Mouse (Mus musculus) kidney, postnatal 36 days (tissue): ENCODE results near the gene Rsg1.

Experiments used
- DNase-seq, 2 experiments: peaks; one replicate each; pipeline ENCODE4 v3.0.0; 2021 to 2022; ENCODE audit warnings: mixed read lengths in 2 of 2

Gene Rsg1

GRCm38 (mm10) chr4:141248614-141248978 is 34.8 kb downstream of the Rsg1 start:
- no peak for DNase-seq

- DNase-seq: no peak
Observed at GRCm38 (mm10) chr4:141249383-141249782, 35.6 kb downstream of the Rsg1 start.

GRCm38 (mm10) chr4:141251071-141251470 is 37.3 kb downstream of the Rsg1 start:
- DNase-seq: peak in 1 of 2 experiments; percentile 49

GRCm38 (mm10) chr4:141252641-141253040 is 38.9 kb downstream of the Rsg1 start:
- DNase-seq: no peak

- peak; percentile 23 to 53 for DNase-seq
Observed at GRCm38 (mm10) chr4:141254234-141254633, 40.5 kb downstream of the Rsg1 start.

- no peak for DNase-seq
Observed at GRCm38 (mm10) chr4:141257440-141257839, 43.7 kb downstream of the Rsg1 start.

GRCm38 (mm10) chr4:141259413-141259812 is 45.7 kb downstream of the Rsg1 start:
- DNase-seq: no peak

GRCm38 (mm10) chr4:141260007-141260723 is 46.4 kb downstream of the Rsg1 start:
- DNase-seq: no peak

GRCm38 (mm10) chr4:141262906-141263637 is 49.3 kb downstream of the Rsg1 start:
- no peak for DNase-seq

GRCm38 (mm10) chr4:141265979-141266637 is 52.4 kb downstream of the Rsg1 start:
- DNase-seq: no peak

- DNase-seq: no peak
Observed at GRCm38 (mm10) chr4:141267250-141267649, 53.5 kb downstream of the Rsg1 start.

GRCm38 (mm10) chr4:141267837-141268236 is 54.1 kb downstream of the Rsg1 start:
- peak; percentile 55 to 83 for DNase-seq

- DNase-seq: no peak
Observed at GRCm38 (mm10) chr4:141268350-141268749, 54.6 kb downstream of the Rsg1 start.

GRCm38 (mm10) chr4:141269080-141269479 is 55.3 kb downstream of the Rsg1 start:
- DNase-seq: no peak

- DNase-seq: no peak
Observed at GRCm38 (mm10) chr4:141270201-141270940, 56.6 kb downstream of the Rsg1 start.

GRCm38 (mm10) chr4:141271228-141271627 is 57.5 kb downstream of the Rsg1 start:
- DNase-seq: no peak

- DNase-seq: peak in 1 of 2 experiments; percentile 47
Observed at GRCm38 (mm10) chr4:141271721-141272120, 58.0 kb downstream of the Rsg1 start.

- DNase-seq: peak; percentile 49 to 55
Observed at GRCm38 (mm10) chr4:141272878-141273277, 59.1 kb downstream of the Rsg1 start.

- DNase-seq: peak; percentile 75 to 94
Observed at GRCm38 (mm10) chr4:141273296-141273695, 59.5 kb downstream of the Rsg1 start.

GRCm38 (mm10) chr4:141274485-141275341 is 61.0 kb downstream of the Rsg1 start:
- DNase-seq: no peak
